Mouse (Mus musculus): ENCODE results near the gene Cadm1.

GRCm38 (mm10) chr9:47829846-47830245 lies 299.9 kb downstream of the Cadm1 start:
- TF ChIP-seq CTCF (IDR thresholded peaks at IDR 0.05; ENCODE audit: control insufficient read depth, insufficient read depth, low read length) (no peak), POLR2A (IDR thresholded peaks at IDR 0.05; ENCODE audit: borderline replicate concordance, control insufficient read depth, low read depth, low read length) (no peak)
